Mouse (Mus musculus) urinary bladder, postnatal 25 days (tissue): ENCODE results near the gene Cul7.

Experiments
- DNase-seq: peaks from one replicate; pipeline ENCODE4 v3.0.0; 2022; ENCODE audit warnings: low spot score

Cul7 gene

DNA sequence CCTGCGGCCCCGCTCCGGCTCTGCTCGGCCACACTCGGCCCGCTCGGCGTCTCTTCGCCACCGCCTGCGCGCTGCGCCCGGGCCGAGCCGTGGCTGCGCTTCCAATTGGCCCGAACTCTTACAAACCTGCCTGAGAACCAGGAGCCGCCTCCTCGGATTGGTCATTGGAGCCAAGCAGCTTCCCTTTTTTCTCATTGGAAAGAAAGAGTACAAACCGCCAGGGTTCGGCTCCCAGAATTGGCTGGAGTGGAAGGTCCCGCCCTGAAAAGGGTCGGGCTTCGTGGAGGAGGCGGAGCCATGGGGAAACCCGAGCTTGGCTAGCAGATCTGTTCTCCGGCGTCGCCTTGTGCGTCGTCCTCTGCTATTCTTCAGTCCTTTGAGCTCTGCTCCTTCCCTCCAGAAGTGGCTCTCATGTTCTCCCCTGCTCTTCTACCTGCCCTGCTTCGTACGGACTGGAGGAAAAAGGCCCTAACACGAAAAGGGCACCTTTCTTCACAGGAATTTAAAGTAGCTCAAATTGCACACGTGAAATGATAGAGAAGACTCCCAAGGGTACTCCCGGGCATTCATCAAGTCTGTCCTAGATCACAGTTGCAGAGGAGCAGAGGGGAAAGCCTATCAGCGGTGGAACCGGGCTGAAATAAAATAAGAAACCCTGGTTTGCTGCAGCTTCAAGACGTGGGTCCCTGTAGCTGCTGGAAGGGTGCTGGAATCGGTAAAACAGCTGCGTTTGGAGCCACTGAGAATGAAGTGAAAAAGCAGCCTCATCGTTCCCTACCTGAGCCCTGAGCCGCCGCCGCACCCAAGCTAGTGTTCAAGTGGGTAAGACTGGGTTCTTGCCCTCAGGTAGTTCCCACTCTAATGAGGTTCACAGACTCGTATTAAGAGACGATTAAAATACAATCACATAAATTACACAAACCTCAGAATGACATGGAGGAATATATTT is 55.0 kb downstream of the Cul7 start, which contains the start of gene Ppp2r5d:
Ppp2r5d (minus strand) TSS at position 225 of the 949 bp plus-strand sequence.
- peak; percentile 88 for DNase-seq

DNA sequence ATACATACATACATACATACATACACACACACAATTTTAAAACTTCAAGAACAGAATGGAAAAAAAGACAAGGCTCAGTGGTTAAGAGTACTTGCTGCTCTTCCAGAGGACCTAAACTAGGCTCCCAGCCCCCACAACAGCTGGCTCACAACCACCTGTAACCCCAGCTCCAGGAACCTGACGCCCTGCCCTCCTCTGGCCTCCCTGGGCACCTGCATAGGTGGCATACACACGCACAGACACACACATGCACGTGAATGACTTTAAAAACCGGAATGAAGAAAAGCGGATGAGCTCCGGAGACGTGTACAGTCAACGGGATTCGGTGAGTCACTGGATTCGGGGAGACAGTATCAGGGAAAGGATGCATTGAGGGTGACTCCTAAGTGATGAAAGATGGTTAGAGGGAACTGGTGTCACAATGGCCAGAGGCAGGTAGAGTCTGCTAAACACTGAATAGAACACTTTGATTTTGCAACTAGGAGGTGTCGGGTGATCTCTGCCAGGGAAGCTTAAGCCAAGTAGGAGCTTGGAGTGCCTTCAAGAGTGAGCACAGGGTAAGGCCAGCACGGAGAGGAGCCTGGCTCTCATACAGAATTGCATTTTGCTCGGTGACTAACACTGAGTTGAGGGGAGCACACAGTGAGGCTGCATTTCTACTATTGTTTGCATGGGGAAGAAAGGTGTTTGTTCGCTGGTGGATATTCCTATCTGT is 56.4 kb downstream of the Cul7 start:
- DNase-seq, result no peak

DNA sequence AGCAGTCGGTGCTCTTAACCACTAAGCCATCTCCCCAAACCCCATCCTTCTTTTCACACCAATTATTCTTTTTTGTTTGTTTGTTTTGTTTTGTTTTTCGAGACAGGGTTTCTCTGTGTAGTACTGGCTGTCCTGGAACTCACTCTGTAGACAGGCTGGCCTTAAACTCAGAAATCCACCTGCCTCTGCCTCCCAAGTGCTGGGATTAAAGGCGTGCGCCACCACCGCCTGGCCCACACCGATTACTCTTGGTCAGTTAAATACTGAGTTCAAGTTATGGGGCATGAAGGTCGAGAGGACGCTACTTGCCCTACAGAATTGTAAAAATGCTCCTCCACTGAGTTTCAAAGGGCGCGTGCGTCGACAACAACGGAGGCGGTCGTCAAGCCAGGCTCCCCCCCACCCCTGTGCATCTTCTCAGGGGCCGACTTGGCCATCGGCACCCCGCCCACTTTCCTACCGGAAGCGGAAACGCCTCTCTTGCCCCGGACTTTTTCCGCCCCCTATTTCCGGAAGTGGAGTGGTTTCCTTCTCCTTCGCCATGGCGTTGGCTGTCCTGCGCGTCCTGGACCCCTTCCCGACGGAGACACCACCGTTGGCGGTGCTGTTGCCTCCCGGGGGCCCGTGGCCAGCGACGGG is 60.9 kb downstream of the Cul7 start, which contains the start of gene Pex6:
Pex6 (plus strand) TSS at position 505 of the 639 bp plus-strand sequence.
- DNase-seq, result peak; percentile 89

DNA sequence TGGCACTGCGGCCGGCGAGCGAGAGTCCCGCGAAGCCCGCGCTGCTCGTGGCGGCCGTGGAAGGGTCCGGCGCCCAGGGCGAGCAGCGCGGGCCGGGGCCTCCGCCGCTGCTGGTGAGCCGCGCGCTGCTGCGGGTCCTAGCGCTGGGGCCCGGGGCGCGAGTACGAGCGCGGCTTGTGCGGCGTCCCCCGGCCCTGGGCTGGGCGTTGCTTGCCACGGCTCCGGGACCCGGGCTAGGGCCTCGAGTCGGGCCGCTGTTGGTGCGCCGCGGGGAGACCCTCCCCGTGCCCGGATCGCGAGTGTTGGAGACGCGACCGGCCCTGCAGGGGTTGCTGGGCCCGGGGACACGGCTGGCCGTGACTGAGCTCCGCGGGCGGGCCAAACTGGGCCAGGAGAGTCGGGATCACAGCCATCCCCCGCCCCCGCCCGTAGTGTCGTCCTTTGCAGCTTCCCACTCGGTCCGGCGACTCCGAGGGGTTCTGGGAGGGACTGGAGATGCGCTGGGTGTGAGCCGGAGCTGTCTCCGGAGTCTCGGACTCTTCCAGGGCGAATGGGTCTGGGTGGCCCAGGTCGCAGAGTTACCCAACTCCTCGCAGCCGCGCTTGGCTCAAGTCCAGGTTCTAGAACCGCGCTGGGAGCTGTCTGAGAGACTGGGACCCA is 61.6 kb downstream of the Cul7 start:
- peak; percentile 58 for DNase-seq

DNA sequence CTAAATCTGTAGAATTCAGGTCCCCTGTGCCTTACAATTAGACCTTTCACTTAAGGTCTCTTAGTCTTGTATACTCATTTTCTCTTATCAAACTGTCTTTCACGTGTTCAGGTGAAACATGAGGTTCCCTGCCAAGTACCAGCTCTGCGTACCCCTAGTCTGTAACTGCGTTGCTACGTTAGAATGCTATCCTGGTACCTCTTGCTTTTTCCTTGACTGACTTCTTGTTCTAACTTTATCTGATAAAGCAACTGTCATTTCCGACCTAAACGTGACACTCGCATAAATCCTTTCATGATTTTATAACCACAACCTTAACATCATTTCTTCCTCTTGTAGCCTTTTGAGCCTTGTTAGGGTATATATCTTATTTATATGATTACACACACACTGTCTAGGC is 62.3 kb downstream of the Cul7 start:
- no peak for DNase-seq

DNA sequence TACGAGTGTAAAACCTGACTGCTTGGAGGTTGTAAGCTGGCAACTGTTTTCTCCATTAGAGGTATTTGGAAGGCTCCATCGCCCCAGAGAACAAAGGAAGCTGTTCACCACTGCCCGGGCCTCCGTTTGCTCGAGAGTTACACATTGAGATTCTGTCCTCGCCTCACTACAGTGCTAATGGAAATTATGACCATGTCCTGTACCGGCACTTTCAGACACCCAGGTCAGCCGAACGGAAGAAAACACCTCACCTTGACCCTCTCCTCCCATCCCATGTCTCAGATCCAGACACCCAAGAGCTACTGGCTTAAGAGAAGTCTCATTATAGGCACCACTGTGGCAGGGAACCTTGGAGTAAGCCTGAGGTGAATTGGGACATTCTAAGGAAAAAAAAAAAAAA is 63.7 kb downstream of the Cul7 start:
- no peak for DNase-seq
